Mouse (Mus musculus) neural tube, postnatal 0 days (tissue): Measurements from ENCODE around the gene March8. TPM values are rescaled to one million over a fixed set of nuclear protein-coding genes. Genes with fewer than 3 reads are reported as not detected.

Experiments
- polyA plus RNA-seq: library from polyadenylated mRNA; unstranded; fragments of >200 nt; fragmentation: Nextera tagmentation; extraction: Ambion mirVana; gene quantifications from 2 replicates; pipeline ENCODE4 v1.2.1, GENCODE M21; 2015

Gene March8
- 38.2 and 43.9 TPM in 2 replicates for polyA plus RNA-seq

DNA sequence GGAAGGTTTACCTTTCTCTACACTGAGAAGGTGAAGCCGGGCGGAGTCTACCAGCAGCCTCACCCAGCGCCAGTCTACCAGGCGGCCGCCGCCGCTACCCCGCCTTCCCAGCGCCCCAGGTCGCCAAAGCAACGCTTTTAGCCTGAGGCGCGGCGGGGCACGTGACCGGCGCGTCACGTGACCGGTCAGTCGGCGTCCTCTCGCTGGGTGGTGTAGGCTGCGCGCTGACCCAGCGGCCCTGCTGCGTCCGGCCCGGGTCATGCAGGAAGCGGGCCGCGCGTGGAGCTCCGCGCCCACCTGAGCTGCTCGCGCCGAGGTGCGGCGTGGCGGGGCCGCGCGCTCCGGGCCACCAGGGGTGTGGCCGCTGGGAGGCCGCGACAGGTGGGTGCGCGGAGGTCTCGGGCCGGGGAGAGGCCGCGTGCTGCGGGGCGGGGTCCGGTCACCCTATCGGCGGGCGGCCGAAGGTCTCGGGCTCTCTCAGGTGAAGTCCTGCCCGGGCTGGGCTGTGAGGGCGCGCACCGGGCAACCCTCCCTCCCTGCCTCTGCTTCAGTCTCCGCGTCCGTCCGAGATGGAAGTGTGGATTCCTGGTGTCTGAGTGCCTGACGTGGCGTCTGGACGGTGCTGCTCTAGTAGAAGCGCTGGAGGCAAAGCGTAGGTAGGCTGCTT is at the start of gene March8:
TSS of gene March8 (plus strand) at position 190 of the 667 bp plus-strand sequence.

Other genes starting within 250 kb of the March8 start
- 13.7 and 16.3 TPM in 2 replicates for gene Tmcc1, start 144.5 kb upstream of the March8 start, polyA plus RNA-seq
- gene Washc2, start 130.0 kb upstream of the March8 start, polyA plus RNA-seq = 53.6 and 58.4 TPM in 2 replicates
- gene Zfand4, start 73.8 kb upstream of the March8 start, polyA plus RNA-seq = 5.5 and 5.8 TPM in 2 replicates
- 1.6 and 1.7 TPM in 2 replicates for gene Alox5, start 123.2 kb downstream of the March8 start, polyA plus RNA-seq
- not detected in 2 replicates for gene Olfr211, start 151.1 kb downstream of the March8 start, polyA plus RNA-seq
- gene Olfr212, start 168.5 kb downstream of the March8 start, polyA plus RNA-seq = 0.17 TPM in 1 of 2 replicates, not detected in the other
- not detected in 2 replicates for gene Olfr213, start 200.4 kb downstream of the March8 start, polyA plus RNA-seq
- 0.34 and 0.35 TPM in 2 replicates for gene Gm5580, start 213.1 kb downstream of the March8 start, polyA plus RNA-seq
- not detected in 2 replicates for gene Olfr214, start 216.2 kb downstream of the March8 start, polyA plus RNA-seq
- not detected in 2 replicates for gene Olfr215, start 246.2 kb downstream of the March8 start, polyA plus RNA-seq